Mouse (Mus musculus): ENCODE measurements at regions not wholly inside any gene's neighbourhood (a gene's known extent, or its start where the extent isn't known, plus 50 kb on each side); places are given as distances from the start of the nearest gene placed in this dataset.

GRCm38 (mm10) chr8:126837318-126838025 lies 108.2 kb downstream of the Tomm20 start:
- in situ Hi-C loops (cut with MboI; ENCODE audit: unreplicated experiment in 2 of 2), result no loop called here

- in situ Hi-C loops (cut with MboI; ENCODE audit: unreplicated experiment in 2 of 2), result no loop called here
These were observed 110.1 kb downstream of the Tomm20 start for GRCm38 (mm10) chr8:126835554-126835953.

GRCm38 (mm10) chr8:126833471-126834453 lies 111.9 kb downstream of the Tomm20 start:
- in situ Hi-C loops (cut with MboI; ENCODE audit: unreplicated experiment in 2 of 2), result no loop called here

- in situ Hi-C loops (cut with MboI; ENCODE audit: unreplicated experiment in 2 of 2), result no loop called here
These were observed 112.6 kb downstream of the Tomm20 start for GRCm38 (mm10) chr8:126833006-126833405.

GRCm38 (mm10) chr8:126832163-126832978 lies 113.3 kb downstream of the Tomm20 start:
- in situ Hi-C loops (cut with MboI; ENCODE audit: unreplicated experiment in 2 of 2), result no loop called here

- in situ Hi-C loops (cut with MboI; ENCODE audit: unreplicated experiment in 2 of 2), result no loop called here
These were observed 114.1 kb downstream of the Tomm20 start for GRCm38 (mm10) chr8:126831312-126832162.

GRCm38 (mm10) chr8:126830242-126830530 lies 115.5 kb downstream of the Tomm20 start:
- in situ Hi-C loops (cut with MboI; ENCODE audit: unreplicated experiment in 2 of 2), result no loop called here

- in situ Hi-C loops (cut with MboI; ENCODE audit: unreplicated experiment in 2 of 2), result loop anchor here in 1 of 2 experiments (10.0 kb wide), 1 partner anchor 65 kb away; no protein-coding TSS in a partner anchor
These were observed 116.0 kb downstream of the Tomm20 start for GRCm38 (mm10) chr8:126829376-126830241.

GRCm38 (mm10) chr8:126827681-126828383 lies 117.8 kb downstream of the Tomm20 start:
- in situ Hi-C loops (cut with MboI; ENCODE audit: unreplicated experiment in 2 of 2), result loop anchor here in 1 of 2 experiments (10.0 kb wide), 1 partner anchor 63 kb away; no protein-coding TSS in a partner anchor

GRCm38 (mm10) chr8:126826328-126827285 lies 119.0 kb downstream of the Tomm20 start:
- in situ Hi-C loops (cut with MboI; ENCODE audit: unreplicated experiment in 2 of 2), result loop anchor here in 1 of 2 experiments (10.0 kb wide), 1 partner anchor 62 kb away; no protein-coding TSS in a partner anchor

GRCm38 (mm10) chr8:126825877-126826276 lies 119.8 kb downstream of the Tomm20 start:
- in situ Hi-C loops (cut with MboI; ENCODE audit: unreplicated experiment in 2 of 2), result loop anchor here in 1 of 2 experiments (10.0 kb wide), 1 partner anchor 61 kb away; no protein-coding TSS in a partner anchor

GRCm38 (mm10) chr8:126824575-126825208 lies 121.0 kb downstream of the Tomm20 start:
- in situ Hi-C loops (cut with MboI; ENCODE audit: unreplicated experiment in 2 of 2), result loop anchor here in 1 of 2 experiments (10.0 kb wide), 1 partner anchor 60 kb away; no protein-coding TSS in a partner anchor

GRCm38 (mm10) chr8:126822269-126822668 lies 123.4 kb downstream of the Tomm20 start:
- in situ Hi-C loops (cut with MboI; ENCODE audit: unreplicated experiment in 2 of 2), result loop anchor here in 1 of 2 experiments (10.0 kb wide), 1 partner anchor 57 kb away; no protein-coding TSS in a partner anchor

- in situ Hi-C loops (cut with MboI; ENCODE audit: unreplicated experiment in 2 of 2), result loop anchor here in 1 of 2 experiments (10.0 kb wide), 1 partner anchor 56 kb away; no protein-coding TSS in a partner anchor
These were observed 124.4 kb downstream of the Tomm20 start for GRCm38 (mm10) chr8:126821279-126821678.

- in situ Hi-C loops (cut with MboI; ENCODE audit: unreplicated experiment in 2 of 2), result loop anchor here in 1 of 2 experiments (10.0 kb wide), 1 partner anchor 56 kb away; no protein-coding TSS in a partner anchor
These were observed 125.1 kb downstream of the Tomm20 start for GRCm38 (mm10) chr8:126820502-126820901.

GRCm38 (mm10) chr8:126819261-126819660 lies 126.4 kb downstream of the Tomm20 start:
- in situ Hi-C loops (cut with MboI; ENCODE audit: unreplicated experiment in 2 of 2), result no loop called here
